Mouse (Mus musculus): ENCODE results near the gene Epm2aip1. TPM values are rescaled to one million over a fixed set of nuclear protein-coding genes. Genes with fewer than 3 reads are reported as not detected.

Epm2aip1 gene
- polyA plus RNA-seq, 1 experiment, result 42.6 TPM

- H3K27ac ChIP-seq (ENCODE audit: insufficient read depth, low read length), result no peak overlapping the region
- TF ChIP-seq CTCF (IDR thresholded peaks at IDR 0.05; ENCODE audit: extremely low read depth, insufficient read depth, low read length) (no peak), POLR2A (IDR thresholded peaks at IDR 0.05; ENCODE audit: extremely low read depth, insufficient read depth, low read length) (no peak)
- H3K4me3 ChIP-seq (ENCODE audit: insufficient read depth, low read length), result no peak overlapping the region
- no peaks in the 10 kb centered on the region for H3K4me1 ChIP-seq (ENCODE audit: control insufficient read depth, insufficient read depth, low read length)
Observed at GRCm38 (mm10) chr9:111295323-111295722, 23.6 kb downstream of the Epm2aip1 start.

- no peaks in the 10 kb centered on the region for H3K4me1 ChIP-seq (ENCODE audit: control insufficient read depth, insufficient read depth, low read length)
- H3K27ac ChIP-seq (ENCODE audit: insufficient read depth, low read length), result no peak overlapping the region
- no peak overlapping the region for H3K4me3 ChIP-seq (ENCODE audit: insufficient read depth, low read length)
- TF ChIP-seq CTCF (IDR thresholded peaks at IDR 0.05; ENCODE audit: extremely low read depth, insufficient read depth, low read length), result no peak
- TF ChIP-seq POLR2A (IDR thresholded peaks at IDR 0.05; ENCODE audit: extremely low read depth, insufficient read depth, low read length), result no peak
Observed at GRCm38 (mm10) chr9:111296433-111296832, 24.7 kb downstream of the Epm2aip1 start.

GRCm38 (mm10) chr9:111298606-111299005 lies 26.9 kb downstream of the Epm2aip1 start:
- Histone ChIP-seq H3K4me3 (ENCODE audit: insufficient read depth, low read length) (no peak overlapping the region), H3K4me1 (ENCODE audit: control insufficient read depth, insufficient read depth, low read length) (no peaks in the 10 kb centered on the region), H3K27ac (ENCODE audit: insufficient read depth, low read length) (no peak overlapping the region)
- TF ChIP-seq POLR2A (IDR thresholded peaks at IDR 0.05; ENCODE audit: extremely low read depth, insufficient read depth, low read length), result no peak
- TF ChIP-seq CTCF (IDR thresholded peaks at IDR 0.05; ENCODE audit: extremely low read depth, insufficient read depth, low read length), result no peak

- no peak overlapping the region for H3K4me3 ChIP-seq (ENCODE audit: insufficient read depth, low read length)
- H3K4me1 ChIP-seq (ENCODE audit: control insufficient read depth, insufficient read depth, low read length), result peaks cover 3% of the 10 kb centered on the region
- no peak for TF ChIP-seq POLR2A (IDR thresholded peaks at IDR 0.05; ENCODE audit: extremely low read depth, insufficient read depth, low read length)
- no peak for TF ChIP-seq CTCF (IDR thresholded peaks at IDR 0.05; ENCODE audit: extremely low read depth, insufficient read depth, low read length)
- H3K27ac ChIP-seq (ENCODE audit: insufficient read depth, low read length), result no peak overlapping the region
Observed at GRCm38 (mm10) chr9:111302196-111302831, 30.6 kb downstream of the Epm2aip1 start.

GRCm38 (mm10) chr9:111304036-111304435 lies 32.3 kb downstream of the Epm2aip1 start:
- H3K27ac ChIP-seq (ENCODE audit: insufficient read depth, low read length), result no peak overlapping the region
- no peak overlapping the region for H3K4me3 ChIP-seq (ENCODE audit: insufficient read depth, low read length)
- peaks cover 3% of the 10 kb centered on the region for H3K4me1 ChIP-seq (ENCODE audit: control insufficient read depth, insufficient read depth, low read length)
- no peak for TF ChIP-seq POLR2A (IDR thresholded peaks at IDR 0.05; ENCODE audit: extremely low read depth, insufficient read depth, low read length)
- TF ChIP-seq CTCF (IDR thresholded peaks at IDR 0.05; ENCODE audit: extremely low read depth, insufficient read depth, low read length), result no peak

- peaks cover 3% of the 10 kb centered on the region for H3K4me1 ChIP-seq (ENCODE audit: control insufficient read depth, insufficient read depth, low read length)
- H3K4me3 ChIP-seq (ENCODE audit: insufficient read depth, low read length), result no peak overlapping the region
- H3K27ac ChIP-seq (ENCODE audit: insufficient read depth, low read length), result no peak overlapping the region
- no peak for TF ChIP-seq POLR2A (IDR thresholded peaks at IDR 0.05; ENCODE audit: extremely low read depth, insufficient read depth, low read length)
- TF ChIP-seq CTCF (IDR thresholded peaks at IDR 0.05; ENCODE audit: extremely low read depth, insufficient read depth, low read length), result no peak
Observed at GRCm38 (mm10) chr9:111306142-111306541, 34.4 kb downstream of the Epm2aip1 start.

GRCm38 (mm10) chr9:111311031-111311842 lies 39.5 kb downstream of the Epm2aip1 start, which contains the start of gene Trank1:
Gene Trank1 (plus strand): TSS chr9:111311739.
- peaks cover 1% of the 10 kb centered on the region; the same call in 1 of the 2 replicates for H3K4me1 ChIP-seq (ENCODE audit: control insufficient read depth, insufficient read depth, low read length)
- TF ChIP-seq POLR2A (IDR thresholded peaks at IDR 0.05; ENCODE audit: extremely low read depth, insufficient read depth, low read length), result peak; percentile 28; the same call in 1 of the 2 replicates
- no peak for TF ChIP-seq CTCF (IDR thresholded peaks at IDR 0.05; ENCODE audit: extremely low read depth, insufficient read depth, low read length)
- peak within 1 kb of the TSS; percentile 74 for H3K4me3 ChIP-seq (ENCODE audit: insufficient read depth, low read length)
- peak within 1 kb of the TSS; percentile 98 for H3K27ac ChIP-seq (ENCODE audit: insufficient read depth, low read length)

GRCm38 (mm10) chr9:111311843-111312441 lies 40.2 kb downstream of the Epm2aip1 start:
- Histone ChIP-seq H3K27ac (ENCODE audit: insufficient read depth, low read length) (peak overlapping the region; percentile 98), H3K4me3 (ENCODE audit: insufficient read depth, low read length) (peak overlapping the region; percentile 74), H3K4me1 (ENCODE audit: control insufficient read depth, insufficient read depth, low read length) (no peaks in the 10 kb centered on the region)
- TF ChIP-seq POLR2A (IDR thresholded peaks at IDR 0.05; ENCODE audit: extremely low read depth, insufficient read depth, low read length) (no peak), CTCF (IDR thresholded peaks at IDR 0.05; ENCODE audit: extremely low read depth, insufficient read depth, low read length) (no peak)

- TF ChIP-seq CTCF (IDR thresholded peaks at IDR 0.05; ENCODE audit: extremely low read depth, insufficient read depth, low read length), result no peak
- TF ChIP-seq POLR2A (IDR thresholded peaks at IDR 0.05; ENCODE audit: extremely low read depth, insufficient read depth, low read length), result no peak
- H3K4me1 ChIP-seq (ENCODE audit: control insufficient read depth, insufficient read depth, low read length), result no peaks in the 10 kb centered on the region
- H3K27ac ChIP-seq (ENCODE audit: insufficient read depth, low read length), result peak overlapping the region; percentile 48
- H3K4me3 ChIP-seq (ENCODE audit: insufficient read depth, low read length), result peak overlapping the region; percentile 74
Observed at GRCm38 (mm10) chr9:111312442-111313141, 40.9 kb downstream of the Epm2aip1 start.

All from cortical plate, adult 2 months (tissue).